Mouse (Mus musculus): ENCODE results near the gene Tvp23a. TPM values are rescaled to one million over a fixed set of nuclear protein-coding genes. Genes with fewer than 3 reads are reported as not detected.

Gene Tvp23a
- polyA plus RNA-seq, 1 experiment: 1.2 TPM

DNA sequence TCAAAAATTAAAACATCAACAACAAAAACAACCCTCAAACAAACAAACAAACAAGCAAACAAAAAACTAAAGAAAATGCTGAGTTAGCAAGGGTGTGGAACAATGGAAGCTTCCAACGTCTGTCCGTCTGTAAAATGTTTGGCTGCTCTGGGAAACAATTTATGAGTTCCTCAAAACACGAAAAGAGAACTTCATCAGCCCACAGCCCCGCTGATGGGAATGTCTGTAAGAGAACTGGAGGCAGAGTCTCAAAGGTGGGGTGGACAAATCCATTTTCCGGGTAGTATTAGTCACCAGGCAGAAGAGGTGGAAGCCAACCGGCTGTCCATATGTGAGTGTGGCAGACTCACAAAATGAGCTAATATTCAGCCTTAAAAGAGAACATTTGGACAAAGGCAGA lies 5.8 kb downstream of the Tvp23a start:
- 74% methylated on average over 6 of the region's 6 CpGs for WGBS
- Histone ChIP-seq H3K4me3 (replicated peaks; ENCODE audit: extremely low read depth, low read depth, low read length) (no peak overlapping the region), H3K4me1 (ENCODE audit: control insufficient read depth, insufficient read depth, low read length) (no peaks in the 10 kb centered on the region)
- no peak for TF ChIP-seq CTCF (IDR thresholded peaks at IDR 0.05; ENCODE audit: insufficient read depth, low read length)
- TF ChIP-seq POLR2A (IDR thresholded peaks at IDR 0.05; ENCODE audit: borderline replicate concordance, extremely low read depth, low read depth, low read length): no peak
- DNase-seq: no peak

DNA sequence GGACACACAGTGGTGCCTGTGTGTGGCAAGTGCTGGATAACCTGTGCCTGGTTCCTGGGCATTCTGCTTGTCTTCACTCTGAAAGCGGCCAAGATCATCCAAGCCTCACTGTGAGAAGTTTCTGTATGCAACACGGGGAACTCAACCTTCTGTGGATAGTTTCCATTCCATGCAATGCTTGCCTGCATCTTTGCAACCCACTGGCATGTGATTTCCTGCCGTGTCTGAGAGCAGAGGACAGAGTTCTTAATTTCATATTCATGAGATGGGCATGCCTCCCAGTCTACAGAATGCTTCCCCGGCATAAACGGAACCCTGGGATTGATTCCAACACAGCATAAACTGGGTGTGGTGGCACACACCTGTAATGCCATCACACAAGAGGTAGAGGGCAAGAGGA lies 9.1 kb downstream of the Tvp23a start:
- no peak overlapping the region for H3K4me3 ChIP-seq (replicated peaks; ENCODE audit: extremely low read depth, low read depth, low read length)
- DNase-seq: no peak
- WGBS: 63% methylated on average over 5 of the region's 5 CpGs
- H3K4me1 ChIP-seq (ENCODE audit: control insufficient read depth, insufficient read depth, low read length): no peaks in the 10 kb centered on the region
- TF ChIP-seq CTCF (IDR thresholded peaks at IDR 0.05; ENCODE audit: insufficient read depth, low read length): no peak
- TF ChIP-seq POLR2A (IDR thresholded peaks at IDR 0.05; ENCODE audit: borderline replicate concordance, extremely low read depth, low read depth, low read length): no peak

DNA sequence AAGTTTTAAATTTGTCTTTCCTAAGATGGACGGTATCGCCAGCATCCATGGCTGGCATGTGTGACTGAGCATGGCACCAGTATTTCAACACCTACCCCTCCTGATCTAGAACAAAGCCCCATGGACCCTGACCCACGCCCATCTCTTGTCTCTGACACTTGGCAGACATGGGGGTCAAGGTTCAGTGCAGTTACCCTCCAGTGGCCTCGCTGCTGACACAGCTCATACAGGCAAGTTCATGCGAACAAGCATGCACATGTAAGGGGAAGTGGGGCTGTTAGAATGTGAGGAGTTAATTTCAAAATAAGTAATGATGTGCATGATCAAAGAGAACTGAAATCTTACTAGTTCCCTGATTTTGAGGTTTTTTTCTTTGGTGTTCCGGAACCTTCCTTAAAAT lies 11.0 kb downstream of the Tvp23a start:
- Histone ChIP-seq H3K4me1 (ENCODE audit: control insufficient read depth, insufficient read depth, low read length) (no peaks in the 10 kb centered on the region), H3K4me3 (replicated peaks; ENCODE audit: extremely low read depth, low read depth, low read length) (no peak overlapping the region)
- TF ChIP-seq POLR2A (IDR thresholded peaks at IDR 0.05; ENCODE audit: borderline replicate concordance, extremely low read depth, low read depth, low read length) (no peak), CTCF (IDR thresholded peaks at IDR 0.05; ENCODE audit: insufficient read depth, low read length) (no peak)
- WGBS: 79% methylated on average over 6 of the region's 6 CpGs
- no peak for DNase-seq

DNA sequence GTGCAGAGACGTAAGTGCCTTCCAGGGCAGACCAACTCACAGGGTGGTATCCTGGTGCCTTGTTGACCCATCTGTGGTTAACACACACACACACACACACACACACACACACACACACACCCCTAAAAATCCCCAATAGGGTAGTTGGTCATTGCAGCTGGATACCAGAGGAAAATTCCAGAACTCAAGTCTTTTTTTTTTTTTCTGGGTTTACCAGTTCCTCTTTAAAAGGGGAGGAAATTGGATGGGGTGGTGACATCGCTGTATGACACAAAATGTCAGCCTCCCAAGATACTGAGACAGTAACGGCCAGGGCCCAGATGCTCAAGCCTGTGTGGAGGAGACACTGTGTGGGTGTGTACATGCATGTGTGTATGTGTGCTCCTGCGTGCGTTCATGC lies 13.8 kb downstream of the Tvp23a start:
- WGBS: 79% methylated on average over 5 of the region's 5 CpGs
- no peak for DNase-seq
- TF ChIP-seq CTCF (IDR thresholded peaks at IDR 0.05; ENCODE audit: insufficient read depth, low read length) (no peak), POLR2A (IDR thresholded peaks at IDR 0.05; ENCODE audit: borderline replicate concordance, extremely low read depth, low read depth, low read length) (no peak)
- Histone ChIP-seq H3K4me1 (ENCODE audit: control insufficient read depth, insufficient read depth, low read length) (no peaks in the 10 kb centered on the region), H3K4me3 (replicated peaks; ENCODE audit: extremely low read depth, low read depth, low read length) (no peak overlapping the region)

DNA sequence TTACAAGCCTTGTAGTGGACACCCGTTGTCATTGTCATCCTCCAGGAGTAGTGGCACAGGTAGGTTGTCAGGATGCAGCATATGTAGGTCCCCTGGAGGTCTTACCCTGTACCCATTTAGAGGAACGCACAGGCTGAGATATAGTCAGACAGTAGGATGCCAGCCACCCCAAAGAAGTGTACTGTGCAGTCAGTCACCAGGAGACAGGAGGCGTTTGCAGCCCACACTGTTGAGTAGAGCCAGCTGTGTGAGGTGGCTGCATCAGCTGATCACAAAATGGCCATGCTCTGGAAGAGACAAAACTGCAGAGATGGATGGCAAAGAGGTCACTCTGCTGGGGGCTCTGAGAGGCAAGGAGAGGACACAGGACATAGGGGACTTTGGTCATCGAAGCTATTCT lies 14.8 kb downstream of the Tvp23a start:
- 85% methylated on average over 4 of the region's 4 CpGs for WGBS
- DNase-seq: no peak
- no peak for TF ChIP-seq POLR2A (IDR thresholded peaks at IDR 0.05; ENCODE audit: borderline replicate concordance, extremely low read depth, low read depth, low read length)
- no peak for TF ChIP-seq CTCF (IDR thresholded peaks at IDR 0.05; ENCODE audit: insufficient read depth, low read length)
- Histone ChIP-seq H3K4me3 (replicated peaks; ENCODE audit: extremely low read depth, low read depth, low read length) (no peak overlapping the region), H3K4me1 (ENCODE audit: control insufficient read depth, insufficient read depth, low read length) (no peaks in the 10 kb centered on the region)

DNA sequence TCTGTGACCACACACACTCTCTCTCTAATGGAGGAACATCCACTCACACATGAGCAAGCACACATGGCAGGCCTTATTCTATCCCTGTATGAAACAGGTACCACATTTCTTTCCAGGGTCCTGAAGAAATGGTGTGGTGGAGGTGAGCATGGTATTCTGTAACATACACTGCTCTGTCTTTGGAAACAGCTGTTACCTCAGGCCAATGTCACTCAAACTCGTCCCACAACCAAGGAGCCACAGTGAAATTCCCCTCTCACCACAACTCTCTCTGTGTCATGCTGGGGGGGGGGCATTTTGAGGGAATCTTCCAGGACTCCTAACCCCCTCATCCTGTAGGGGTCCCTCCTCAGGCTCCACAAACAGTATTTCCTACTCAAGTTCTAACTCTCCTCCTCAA lies 15.3 kb downstream of the Tvp23a start:
- TF ChIP-seq POLR2A (IDR thresholded peaks at IDR 0.05; ENCODE audit: borderline replicate concordance, extremely low read depth, low read depth, low read length): no peak
- no peak for TF ChIP-seq CTCF (IDR thresholded peaks at IDR 0.05; ENCODE audit: insufficient read depth, low read length)
- 85% methylated on average over 1 of the region's 1 CpGs for WGBS
- no peak for DNase-seq

DNA sequence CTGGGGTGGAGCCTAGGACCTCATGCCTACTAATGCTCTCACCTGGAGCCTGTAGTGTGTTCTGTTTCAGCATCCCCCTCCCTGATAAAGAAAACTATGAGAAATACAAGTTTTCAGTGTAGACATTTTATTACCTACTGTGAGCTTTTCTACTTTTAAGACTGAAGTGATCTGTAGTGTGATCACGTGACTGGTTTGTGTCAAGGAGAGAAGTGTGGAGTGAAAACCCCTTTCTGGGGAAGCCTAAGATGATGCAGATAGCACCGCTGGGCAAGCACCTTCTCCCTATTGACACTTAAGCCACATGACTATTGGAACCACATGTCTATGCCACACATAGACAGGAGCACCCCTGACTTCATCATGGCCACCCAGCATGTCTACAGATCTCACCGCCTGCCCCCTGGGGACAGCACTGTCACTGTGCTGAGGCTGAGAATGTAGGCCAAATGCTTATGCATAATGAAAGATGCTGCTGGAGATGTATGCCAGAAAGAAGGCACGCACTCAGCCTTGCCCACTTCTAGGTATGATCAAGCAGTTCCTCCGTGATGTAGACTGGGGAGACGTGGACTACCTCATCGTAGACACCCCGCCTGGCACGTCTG lies 26.6 kb downstream of the Tvp23a start:
- H3K4me3 ChIP-seq (replicated peaks; ENCODE audit: extremely low read depth, low read depth, low read length): no peak overlapping the region
- DNase-seq: no peak
- TF ChIP-seq CTCF (IDR thresholded peaks at IDR 0.05; ENCODE audit: insufficient read depth, low read length): no peak
- no peak for TF ChIP-seq POLR2A (IDR thresholded peaks at IDR 0.05; ENCODE audit: borderline replicate concordance, extremely low read depth, low read depth, low read length)
- WGBS: 96% methylated on average over 9 of the region's 9 CpGs
- H3K4me1 ChIP-seq (ENCODE audit: control insufficient read depth, insufficient read depth, low read length): no peaks in the 10 kb centered on the region

More for the DNA sequence above, 15.3 kb downstream of the Tvp23a start:
- Histone ChIP-seq H3K4me1 (ENCODE audit: control insufficient read depth, insufficient read depth, low read length) (no peaks in the 10 kb centered on the region), H3K4me3 (replicated peaks; ENCODE audit: extremely low read depth, low read depth, low read length) (no peak overlapping the region)

DNA sequence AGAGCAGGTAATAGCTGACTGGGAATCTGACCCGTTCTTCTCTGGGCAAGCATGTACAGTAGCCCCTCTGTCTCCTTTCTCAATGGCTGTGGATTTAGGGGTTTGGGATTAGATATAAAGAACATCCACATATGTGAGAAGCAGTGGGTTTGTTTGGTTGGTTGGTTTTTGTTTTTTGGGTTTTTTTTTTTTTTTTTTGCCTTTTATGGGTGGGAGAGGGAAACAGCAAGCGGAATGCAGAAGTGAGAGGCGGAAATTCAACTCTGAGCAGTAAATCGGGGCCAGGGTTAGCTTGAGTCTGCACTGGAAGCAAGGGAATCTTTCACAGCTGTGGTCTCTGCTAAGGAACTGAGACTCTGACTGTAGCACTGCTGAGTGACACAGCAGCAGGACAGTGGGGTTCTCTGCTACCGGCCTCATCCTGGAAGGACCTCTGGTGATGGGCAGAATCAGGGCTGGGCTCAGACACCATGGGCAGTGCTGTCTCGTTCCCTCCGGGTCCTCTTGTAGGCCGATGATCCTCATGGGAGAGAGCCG lies 29.4 kb downstream of the Tvp23a start:
- 86% methylated on average over 9 of the region's 9 CpGs for WGBS
- no peaks in the 10 kb centered on the region for H3K4me1 ChIP-seq (ENCODE audit: control insufficient read depth, insufficient read depth, low read length)
- no peak overlapping the region for H3K4me3 ChIP-seq (replicated peaks; ENCODE audit: extremely low read depth, low read depth, low read length)
- no peak for DNase-seq
- no peak for TF ChIP-seq POLR2A (IDR thresholded peaks at IDR 0.05; ENCODE audit: borderline replicate concordance, extremely low read depth, low read depth, low read length)
- no peak for TF ChIP-seq CTCF (IDR thresholded peaks at IDR 0.05; ENCODE audit: insufficient read depth, low read length)

DNA sequence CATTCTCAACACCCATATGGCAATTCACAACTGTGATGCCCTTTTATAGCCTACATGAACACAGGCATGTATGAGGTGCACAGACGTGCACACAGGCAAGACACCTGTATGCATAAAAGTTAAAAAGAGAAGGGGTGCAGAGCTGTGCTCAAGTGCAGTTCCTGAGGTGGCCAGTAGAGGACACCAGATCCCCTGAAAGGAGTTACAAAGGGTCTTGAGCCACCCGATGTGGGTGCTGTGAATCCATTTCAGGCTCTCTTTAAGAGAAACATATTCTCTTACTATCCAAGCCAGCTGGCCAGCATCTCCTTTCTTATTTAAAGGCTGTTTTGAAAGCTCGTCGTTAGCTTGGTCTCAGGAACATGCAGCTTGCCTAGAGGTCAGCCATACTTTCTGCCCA lies 30.3 kb downstream of the Tvp23a start:
- WGBS: 94% methylated on average over 4 of the region's 4 CpGs
- H3K4me1 ChIP-seq (ENCODE audit: control insufficient read depth, insufficient read depth, low read length): no peaks in the 10 kb centered on the region
- peak; percentile 23 for DNase-seq
- TF ChIP-seq CTCF (IDR thresholded peaks at IDR 0.05; ENCODE audit: insufficient read depth, low read length) (peak; percentile 66), POLR2A (IDR thresholded peaks at IDR 0.05; ENCODE audit: borderline replicate concordance, extremely low read depth, low read depth, low read length) (no peak)
- no peak overlapping the region for H3K4me3 ChIP-seq (replicated peaks; ENCODE audit: extremely low read depth, low read depth, low read length)

DNA sequence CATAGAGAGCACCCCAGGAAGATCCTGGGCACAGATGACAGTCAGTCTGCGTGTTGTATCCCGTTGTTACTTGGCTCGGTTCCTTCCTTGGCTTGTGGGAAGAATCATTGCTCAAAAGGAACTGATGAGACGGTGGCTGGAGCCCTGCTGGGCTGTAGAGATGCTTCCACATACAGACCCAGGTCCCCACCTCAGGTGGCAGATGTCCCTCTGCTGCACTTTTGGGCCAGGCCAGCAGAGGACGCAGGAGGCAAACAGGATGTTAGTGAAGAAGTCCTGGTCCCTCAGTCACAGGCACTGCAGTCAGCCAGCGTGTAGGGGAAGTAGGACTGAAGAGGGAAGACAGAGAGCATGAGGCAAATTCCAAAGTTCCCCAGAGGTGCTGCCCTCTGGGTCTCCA lies 31.2 kb downstream of the Tvp23a start:
- TF ChIP-seq CTCF (IDR thresholded peaks at IDR 0.05; ENCODE audit: insufficient read depth, low read length) (peak; percentile 84), POLR2A (IDR thresholded peaks at IDR 0.05; ENCODE audit: borderline replicate concordance, extremely low read depth, low read depth, low read length) (no peak)
- H3K4me3 ChIP-seq (replicated peaks; ENCODE audit: extremely low read depth, low read depth, low read length): no peak overlapping the region
- WGBS: 69% methylated on average over 6 of the region's 6 CpGs
- H3K4me1 ChIP-seq (ENCODE audit: control insufficient read depth, insufficient read depth, low read length): no peaks in the 10 kb centered on the region; the same call in 1 of the 2 replicates
- DNase-seq: peak; percentile 37
